Mouse (Mus musculus) hindbrain, embryonic 13.5 days (tissue): Measurements from ENCODE around the gene Mamdc4. TPM values are rescaled to one million over a fixed set of nuclear protein-coding genes. Genes with fewer than 3 reads are reported as not detected.
A peak's percentile ranks its signal among the peaks of the same experiment; 100 is the strongest.

Experiments used
- ATAC-seq: fragments of 200-750 bp; cut with Nextera tagmentation; 2 replicates; pipeline ENCODE4 v1.8.0; 2017; ENCODE audit warnings: moderate TSS enrichment; ENCODE audit not compliant: low FRiP score
- H3K27ac ChIP-seq: fragments of 300-500 bp; sonication (generic); 2 replicates; pipeline ENCODE4 v1.5.1; 2015; ENCODE audit warnings: inconsistent platforms, mild to moderate bottlenecking, moderate library complexity
- H3K27me3 ChIP-seq: fragments of 300-500 bp; sonication (generic); 2 replicates; pipeline ENCODE4 v1.6.1; 2015; ENCODE audit warnings: mild to moderate bottlenecking, inconsistent platforms
- H3K36me3 ChIP-seq: fragments of 300-500 bp; sonication (generic); 2 replicates; pipeline ENCODE4 v1.6.1; 2015; ENCODE audit warnings: mild to moderate bottlenecking, inconsistent platforms
- H3K4me1 ChIP-seq: fragments of 300-500 bp; sonication (generic); replicated peaks from 2 replicates; pipeline ENCODE4 v1.6.1; 2015; ENCODE audit warnings: inconsistent platforms
- H3K4me2 ChIP-seq: fragments of 300-500 bp; sonication (generic); 2 replicates; pipeline ENCODE4 v1.6.1; 2015; ENCODE audit warnings: inconsistent platforms, mild to moderate bottlenecking, moderate library complexity
- H3K4me3 ChIP-seq: fragments of 300-500 bp; sonication (generic); 2 replicates; pipeline ENCODE4 v1.5.1; 2015; ENCODE audit warnings: mild to moderate bottlenecking, inconsistent platforms
- H3K9ac ChIP-seq: fragments of 300-500 bp; sonication (generic); 2 replicates; pipeline ENCODE4 v1.6.1; 2015; ENCODE audit warnings: mild to moderate bottlenecking, inconsistent platforms
- H3K9me3 ChIP-seq: fragments of 300-500 bp; sonication (generic); 2 replicates; pipeline ENCODE4 v1.6.1; 2016; ENCODE audit warnings: inconsistent platforms
- WGBS: fragments of 180-500 bp; shearing (Covaris S2); methylation state at CpG from one replicate; pipeline ENCODE4 v1.1.7; 2015; 5-methylcytosine and 5-hydroxymethylcytosine counted together
- polyA plus RNA-seq: library from polyadenylated mRNA; unstranded; fragments of >200 nt; fragmentation: Nextera tagmentation; extraction: Ambion mirVana; gene quantifications from 2 replicates; pipeline ENCODE4 v1.2.1, GENCODE M21; 2015

The Mamdc4 gene
- polyA plus RNA-seq, 1 experiment from 2014 or later, result 2.3 TPM

DNA sequence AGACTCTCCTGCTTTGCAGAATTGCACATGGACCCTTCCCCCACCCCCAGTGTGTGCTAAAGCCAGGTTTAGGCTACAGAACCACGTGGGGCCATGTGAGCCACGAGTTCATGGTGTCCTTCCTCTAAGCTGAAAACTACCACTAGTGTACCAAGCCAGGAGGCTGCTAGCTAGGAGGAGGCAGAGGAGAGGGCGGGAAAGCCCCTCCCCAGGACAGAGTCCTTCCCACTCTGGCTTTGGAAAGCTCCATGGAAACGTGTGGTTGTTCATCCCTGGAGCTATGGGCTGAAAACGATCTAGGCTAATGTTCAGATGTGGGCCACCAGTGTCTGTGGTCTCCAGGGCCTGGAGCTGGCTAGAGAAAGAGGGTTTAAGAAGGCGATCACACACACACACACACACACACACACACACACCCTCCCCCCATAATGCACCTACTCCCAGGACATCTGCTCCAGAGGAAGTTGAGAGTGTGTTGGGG is 6.0 kb upstream of the Mamdc4 start:
- no peak for ATAC-seq
- peak overlapping the region; percentile 52 for H3K4me3 ChIP-seq
- H3K27ac ChIP-seq, result no peak overlapping the region
- H3K27me3 ChIP-seq, result peaks cover 53% of the 10 kb centered on the region
- peaks cover 74% of the 10 kb centered on the region for H3K4me1 ChIP-seq
- H3K36me3 ChIP-seq, result peaks cover 27% of the 10 kb centered on the region
- H3K9me3 ChIP-seq, result no peaks in the 10 kb centered on the region
- peak overlapping the region; percentile 65 for H3K4me2 ChIP-seq
- H3K9ac ChIP-seq, result peak overlapping the region; percentile 75
- WGBS, result 44% methylated on average over 6 of the region's 6 CpGs

DNA sequence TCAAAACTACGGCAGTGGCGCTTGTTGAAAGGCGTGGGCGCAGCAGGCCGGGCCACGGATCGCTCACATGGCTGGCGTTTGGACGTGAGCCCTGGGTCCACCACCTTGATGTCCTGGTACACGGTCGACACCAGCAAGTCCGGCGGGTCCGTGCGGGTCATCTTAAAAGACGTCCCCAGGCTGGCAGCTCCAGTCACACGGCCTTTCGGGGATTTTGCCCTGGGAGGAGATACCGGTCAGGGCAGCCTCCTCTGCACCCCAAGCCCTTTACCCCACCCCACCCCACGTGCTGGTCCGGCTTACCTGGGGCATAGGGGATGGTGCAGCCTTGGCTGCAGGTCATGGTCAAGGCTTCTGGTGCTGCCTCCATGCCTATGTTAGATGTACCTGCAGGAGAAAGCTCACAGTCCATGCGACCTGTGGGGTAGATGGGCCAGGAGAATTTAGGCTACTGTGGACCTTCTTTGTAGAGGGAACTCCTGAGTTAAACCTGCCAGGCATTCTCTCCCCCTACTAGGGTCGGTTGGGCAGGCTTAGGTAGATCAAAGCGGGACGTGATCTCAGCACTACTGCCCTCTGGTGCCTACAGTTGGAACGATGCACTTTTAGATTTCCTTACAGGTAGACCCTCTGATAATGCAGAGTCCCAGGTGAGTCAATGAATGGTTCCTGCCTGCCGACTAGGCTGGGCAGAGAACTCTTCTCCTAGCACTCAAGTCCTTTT is 5.3 kb upstream of the Mamdc4 start:
- H3K27ac ChIP-seq, result no peak overlapping the region
- WGBS, result 4% methylated on average over 27 of the region's 27 CpGs
- peaks cover 55% of the 10 kb centered on the region for H3K27me3 ChIP-seq
- H3K9me3 ChIP-seq, result no peaks in the 10 kb centered on the region
- peaks cover 79% of the 10 kb centered on the region for H3K4me1 ChIP-seq
- H3K9ac ChIP-seq, result peak overlapping the region; percentile 39; the same call in 1 of the 2 replicates
- H3K4me3 ChIP-seq, result peak overlapping the region; percentile 52
- H3K4me2 ChIP-seq, result peak overlapping the region; percentile 37
- H3K36me3 ChIP-seq, result peaks cover 20% of the 10 kb centered on the region
- no peak for ATAC-seq

DNA sequence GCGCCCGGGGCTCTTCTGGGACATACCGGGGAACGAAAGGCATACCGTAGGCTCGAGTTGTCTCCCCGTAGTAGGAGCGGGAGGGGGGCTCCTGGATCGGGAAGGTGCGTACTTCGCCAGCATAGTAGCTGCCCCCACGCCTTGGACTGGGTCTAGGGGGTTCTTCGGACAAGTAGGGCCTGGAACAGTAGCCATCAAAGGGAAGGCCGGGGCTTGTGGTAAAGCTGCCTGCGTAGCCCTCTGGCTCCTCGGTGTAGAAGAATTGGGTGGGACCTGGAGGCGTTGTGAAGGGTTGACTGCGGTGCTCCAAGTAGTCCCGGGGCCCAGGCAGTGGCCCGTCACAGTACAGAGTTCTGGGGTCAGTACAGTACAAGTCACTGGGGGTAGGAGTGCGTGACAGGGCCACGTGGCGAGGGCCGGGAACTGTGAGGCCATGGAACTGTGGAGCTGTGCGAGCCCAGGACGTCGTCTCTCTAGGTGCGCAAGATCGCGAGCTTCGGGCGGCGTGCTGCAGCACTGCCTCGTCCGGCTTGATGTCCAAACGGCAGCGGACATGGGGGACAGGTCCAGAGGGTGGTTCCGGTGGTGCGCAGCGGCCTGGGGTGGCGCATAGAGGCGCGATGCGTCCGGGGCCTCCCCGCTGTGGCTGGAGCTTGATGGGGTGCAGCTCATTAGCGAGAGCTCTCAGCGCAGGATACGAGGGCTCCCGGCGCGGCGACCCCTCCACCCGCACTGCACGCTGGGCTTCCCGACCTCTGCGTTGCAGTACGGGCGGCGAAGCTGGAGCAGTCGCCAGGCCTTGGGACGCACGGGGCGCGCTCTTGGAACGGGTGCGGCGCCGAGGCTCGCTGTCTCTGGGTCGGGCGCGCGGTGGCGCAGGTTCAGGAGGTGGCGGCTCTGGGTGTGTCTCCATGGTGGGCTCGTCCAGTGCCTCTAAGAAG is 4.4 kb upstream of the Mamdc4 start:
- Histone ChIP-seq H3K27me3 (peaks cover 55% of the 10 kb centered on the region), H3K36me3 (peaks cover 11% of the 10 kb centered on the region), H3K4me3 (peak overlapping the region; percentile 27), H3K4me1 (peaks cover 81% of the 10 kb centered on the region), H3K4me2 (peak overlapping the region; percentile 37), H3K9me3 (no peaks in the 10 kb centered on the region), H3K9ac (0 out of 2 replicates have a peak overlapping the region, but pooled peaks have one; percentile 39), H3K27ac (no peak overlapping the region)
- WGBS, result 5% methylated on average over 75 of the region's 77 CpGs
- ATAC-seq, result no peak

DNA sequence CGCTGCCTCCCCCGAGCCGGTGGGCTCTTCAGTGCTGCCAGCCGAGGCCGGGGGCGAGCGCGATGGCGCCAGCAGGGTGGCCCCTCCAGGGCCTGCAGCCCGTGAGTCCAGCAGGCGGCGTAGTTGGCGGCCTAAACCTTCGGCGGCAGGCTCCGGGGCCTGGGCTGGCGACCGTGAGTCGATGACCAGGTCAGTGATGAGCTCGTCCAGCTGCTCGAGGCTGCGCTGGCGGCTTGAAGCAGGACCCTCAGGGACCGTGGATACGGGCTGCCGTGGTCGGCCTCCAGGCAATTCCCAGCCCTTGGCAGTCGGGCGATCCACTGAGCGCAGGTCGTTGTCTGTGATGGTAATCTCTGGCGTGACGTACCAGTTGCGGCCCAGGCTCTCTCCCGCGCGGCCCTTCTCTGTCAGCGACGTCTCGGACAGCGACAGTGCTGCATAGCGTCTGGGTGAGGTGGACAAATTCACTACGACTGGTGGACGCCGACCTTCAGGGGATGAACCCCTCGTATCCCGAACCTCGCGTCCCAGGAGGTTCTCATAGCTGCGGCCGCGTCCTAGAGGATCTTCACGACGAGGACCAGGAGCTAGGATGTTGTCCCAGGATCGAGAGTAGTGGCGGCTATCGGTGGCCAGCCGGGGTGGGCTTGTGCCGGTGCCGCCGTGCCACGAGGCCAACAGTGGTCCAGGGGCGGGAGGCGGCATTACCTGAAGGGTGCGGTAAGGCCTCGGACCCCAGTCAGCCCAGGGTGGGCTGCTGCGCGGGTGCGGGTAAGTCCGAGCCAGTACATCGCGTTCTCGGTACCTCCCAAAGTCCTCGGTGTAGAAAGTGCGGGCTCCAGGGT is 3.5 kb upstream of the Mamdc4 start:
- Histone ChIP-seq H3K27me3 (peaks cover 55% of the 10 kb centered on the region), H3K4me2 (peak overlapping the region; percentile 40), H3K4me1 (peaks cover 82% of the 10 kb centered on the region), H3K9ac (peak overlapping the region; percentile 55; the same call in 1 of the 2 replicates), H3K4me3 (peak overlapping the region; percentile 27), H3K27ac (no peak overlapping the region), H3K9me3 (no peaks in the 10 kb centered on the region), H3K36me3 (peaks cover 3% of the 10 kb centered on the region)
- ATAC-seq, result no peak
- WGBS, result 6% methylated on average over 71 of the region's 75 CpGs

GRCm38 (mm10) chr2:25576965-25577891 is 2.6 kb upstream of the Mamdc4 start:
- no peaks in the 10 kb centered on the region for H3K9me3 ChIP-seq
- no peaks in the 10 kb centered on the region; the same call in 1 of the 2 replicates for H3K36me3 ChIP-seq
- H3K4me1 ChIP-seq, result peaks cover 79% of the 10 kb centered on the region
- peak overlapping the region; percentile 40 for H3K4me2 ChIP-seq
- no peak for ATAC-seq
- H3K9ac ChIP-seq, result peak overlapping the region; percentile 55; the same call in 1 of the 2 replicates
- H3K27ac ChIP-seq, result no peak overlapping the region
- peaks cover 55% of the 10 kb centered on the region for H3K27me3 ChIP-seq
- peak overlapping the region; percentile 27 for H3K4me3 ChIP-seq
- 15% methylated on average over 92 of the region's 92 CpGs for WGBS

GRCm38 (mm10) chr2:25576028-25576850 is 1.6 kb upstream of the Mamdc4 start:
- peaks cover 55% of the 10 kb centered on the region for H3K27me3 ChIP-seq
- H3K4me1 ChIP-seq, result peaks cover 71% of the 10 kb centered on the region
- H3K27ac ChIP-seq, result no peak overlapping the region
- H3K4me2 ChIP-seq, result peak overlapping the region; percentile 96
- 73% methylated on average over 16 of the region's 16 CpGs for WGBS
- no peak for ATAC-seq
- peak overlapping the region; percentile 81; the same call in 1 of the 2 replicates for H3K9ac ChIP-seq
- H3K4me3 ChIP-seq, result no peak overlapping the region
- H3K9me3 ChIP-seq, result no peaks in the 10 kb centered on the region
- peaks cover 9% of the 10 kb centered on the region for H3K36me3 ChIP-seq

DNA sequence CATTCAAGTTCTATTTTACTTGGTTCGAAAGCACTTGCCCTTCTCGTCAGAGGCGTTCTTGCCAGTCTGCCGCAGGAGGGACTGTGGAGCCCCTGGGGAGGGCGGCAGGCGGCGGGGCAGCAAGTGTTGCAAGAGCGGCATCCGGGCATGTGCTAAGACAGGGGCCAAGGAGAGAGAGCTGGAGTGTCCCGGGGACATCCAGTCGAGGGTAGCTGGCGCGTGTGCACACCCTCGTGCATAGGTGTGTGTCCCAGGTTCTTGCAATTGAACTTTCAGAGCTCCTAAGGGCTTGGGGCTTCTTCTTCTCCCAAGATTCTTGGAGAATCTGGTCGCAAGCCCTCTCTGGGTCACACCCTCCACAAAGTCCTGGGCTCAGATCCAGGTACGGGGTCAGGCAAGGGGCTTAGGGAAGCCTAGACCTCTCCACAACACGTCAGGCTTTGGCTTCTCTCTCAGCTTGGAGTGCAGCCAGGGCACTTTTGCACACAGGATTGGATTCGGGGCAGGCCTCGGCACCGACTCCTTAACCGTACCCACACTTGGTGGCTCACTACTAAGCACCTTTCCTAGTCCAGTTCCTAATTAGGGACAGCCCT is 885 bp upstream of the Mamdc4 start:
- Histone ChIP-seq H3K4me3 (peak overlapping the region; percentile 64), H3K4me2 (peak overlapping the region; percentile 96), H3K4me1 (peaks cover 64% of the 10 kb centered on the region), H3K27ac (peak overlapping the region; percentile 91), H3K9me3 (no peaks in the 10 kb centered on the region), H3K36me3 (peaks cover 15% of the 10 kb centered on the region), H3K9ac (peak overlapping the region; percentile 81), H3K27me3 (peaks cover 50% of the 10 kb centered on the region)
- WGBS, result 10% methylated on average over 21 of the region's 21 CpGs
- no peak for ATAC-seq

DNA sequence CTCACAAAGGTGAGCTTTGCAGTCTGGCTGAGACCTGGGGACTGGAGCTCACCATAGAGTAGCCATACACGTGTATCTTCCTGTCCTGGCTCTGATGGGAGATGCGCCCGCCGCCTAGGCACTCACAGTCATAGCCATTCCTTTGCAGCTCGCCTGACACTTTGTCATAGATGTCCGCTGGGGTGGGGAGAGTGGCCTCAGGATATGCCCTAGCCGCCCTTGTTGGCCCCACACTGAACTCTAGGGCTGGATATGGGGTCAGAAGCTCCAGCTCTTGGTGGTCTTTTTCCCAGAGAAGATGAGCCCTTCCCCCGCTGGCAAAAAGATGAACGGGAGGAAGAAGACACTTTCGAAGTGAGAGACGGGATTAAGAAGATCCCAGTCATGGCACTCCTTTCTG is 509 bp downstream of the Mamdc4 start:
- peaks cover 37% of the 10 kb centered on the region for H3K27me3 ChIP-seq
- H3K27ac ChIP-seq, result peak overlapping the region; percentile 91
- peak; percentile 9 for ATAC-seq
- H3K4me3 ChIP-seq, result peak overlapping the region; percentile 64
- 22% methylated on average over 11 of the region's 11 CpGs for WGBS
- H3K9ac ChIP-seq, result peak overlapping the region; percentile 81
- H3K36me3 ChIP-seq, result peaks cover 24% of the 10 kb centered on the region
- no peaks in the 10 kb centered on the region for H3K9me3 ChIP-seq
- H3K4me2 ChIP-seq, result peak overlapping the region; percentile 96
- peaks cover 50% of the 10 kb centered on the region for H3K4me1 ChIP-seq

DNA sequence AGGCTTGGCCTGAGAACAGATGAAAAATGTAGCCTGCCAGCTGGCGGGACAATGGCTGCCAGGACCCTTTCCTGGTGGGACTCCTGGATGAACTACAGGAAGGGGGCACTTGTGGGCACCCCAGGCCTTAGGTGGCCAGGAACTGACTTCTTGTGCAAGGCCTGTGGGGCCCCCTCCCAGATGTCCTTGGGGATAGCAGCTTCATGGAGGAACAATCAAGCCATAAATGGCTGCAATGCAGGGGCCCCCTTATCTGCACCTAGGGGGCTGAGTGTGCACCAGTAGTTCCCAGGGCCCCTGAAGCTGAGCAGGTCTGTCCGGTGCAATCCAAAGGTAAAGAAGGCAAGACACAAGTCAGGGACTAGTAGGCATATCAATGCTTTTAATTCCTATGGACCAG is 1.6 kb downstream of the Mamdc4 start:
- Histone ChIP-seq H3K4me1 (peaks cover 40% of the 10 kb centered on the region), H3K27ac (no peak overlapping the region), H3K36me3 (peaks cover 35% of the 10 kb centered on the region), H3K9me3 (no peaks in the 10 kb centered on the region), H3K4me3 (no peak overlapping the region), H3K27me3 (peaks cover 26% of the 10 kb centered on the region), H3K4me2 (peak overlapping the region; percentile 96), H3K9ac (peak overlapping the region; percentile 81; the same call in 1 of the 2 replicates)
- ATAC-seq, result no peak
- WGBS, result 96% methylated on average over 2 of the region's 2 CpGs

- Histone ChIP-seq H3K9ac (0 out of 2 replicates have a peak overlapping the region, but pooled peaks have one; percentile 29), H3K4me3 (no peak overlapping the region), H3K4me2 (no peak overlapping the region), H3K4me1 (peaks cover 28% of the 10 kb centered on the region), H3K36me3 (peaks cover 53% of the 10 kb centered on the region), H3K27ac (no peak overlapping the region), H3K9me3 (no peaks in the 10 kb centered on the region), H3K27me3 (peaks cover 7% of the 10 kb centered on the region)
- no peak for ATAC-seq
- WGBS, result 90% methylated on average over 4 of the region's 4 CpGs
Observed at GRCm38 (mm10) chr2:25571221-25571620, 3.4 kb downstream of the Mamdc4 start.
